Comparison of ENCODE assay signal across 8 mouse cellular contexts in the genomic region with DNA sequence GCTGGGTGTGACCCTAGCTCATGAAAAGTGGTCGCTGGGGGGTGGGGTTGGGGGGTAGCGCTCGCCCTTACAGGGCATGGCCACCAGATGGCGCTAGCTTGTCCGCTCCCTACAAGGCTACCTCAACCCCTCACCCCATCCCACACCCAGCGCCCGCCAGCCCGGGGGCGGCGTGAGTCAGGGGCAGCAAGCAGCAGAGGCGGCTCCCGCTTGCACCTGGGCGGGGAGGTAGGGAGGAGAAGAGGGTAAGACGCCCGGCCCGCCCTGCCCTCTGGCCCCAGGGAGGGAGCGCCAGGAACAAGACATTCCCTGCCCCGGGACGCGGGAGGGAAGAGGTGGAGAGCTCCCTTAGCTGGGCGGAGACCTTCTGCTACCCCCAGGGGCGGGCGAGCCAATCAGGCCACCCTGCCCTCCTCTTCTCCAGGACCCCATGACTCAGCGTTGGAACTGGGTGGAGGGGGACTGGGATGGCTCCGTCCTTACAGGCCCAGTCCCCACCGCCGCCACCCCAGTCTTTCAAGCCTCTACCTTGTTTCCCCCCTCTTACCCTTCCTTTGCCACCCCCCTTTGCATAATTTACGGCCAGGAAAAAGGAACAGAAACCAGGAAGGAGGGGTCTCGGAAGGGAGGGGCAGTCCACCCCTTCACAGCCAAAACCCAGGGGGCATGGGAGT. TPM values are rescaled to one million over a fixed set of nuclear protein-coding genes. Genes with fewer than 3 reads are reported as not detected.
DNase-seq lines count a peak whose midpoint lies in the region; ATAC-seq and TF ChIP-seq lines count a peak whose summit lies in the region.

No protein-coding gene starts in this region.

- H3K27me3 ChIP-seq in embryonic facial prominence, embryonic 11.5 days (ENCODE audit: control insufficient read depth, insufficient read depth, low read length): no peaks in the 10 kb centered on the region
- no peaks in the 10 kb centered on the region for H3K27me3 ChIP-seq in intestine, postnatal 0 days (replicated peaks; ENCODE audit: control insufficient read depth, insufficient read depth, low read length)
- no peaks in the 10 kb centered on the region for H3K27me3 ChIP-seq in liver, embryonic 11.5 days (replicated peaks; ENCODE audit: control insufficient read depth, insufficient read depth, low read length)
- no peaks in the 10 kb centered on the region for H3K27me3 ChIP-seq in stomach, embryonic 15.5 days (replicated peaks)

- ATAC-seq in embryonic facial prominence, embryonic 11.5 days (replicated peaks; ENCODE audit: insufficient number of reproducible peaks, low FRiP score, low TSS enrichment, low read depth): peak; percentile 86
- peak; percentile 84 for ATAC-seq in intestine, postnatal 0 days
- ATAC-seq in liver, embryonic 11.5 days (replicated peaks; ENCODE audit: low FRiP score): peak; percentile 77
- peak; percentile 91 for ATAC-seq in stomach, embryonic 15.5 days (ENCODE audit: insufficient read depth, low FRiP score, low read depth)

- H3K4me1 ChIP-seq in embryonic facial prominence, embryonic 11.5 days (ENCODE audit: control insufficient read depth, insufficient read depth, low read length): peaks cover 2% of the 10 kb centered on the region; the same call in 1 of the 2 replicates
- peaks cover 9% of the 10 kb centered on the region; the same call in 1 of the 2 replicates for H3K4me1 ChIP-seq in intestine, postnatal 0 days (replicated peaks; ENCODE audit: control insufficient read depth, insufficient read depth, low read length)
- H3K4me1 ChIP-seq in liver, embryonic 11.5 days (replicated peaks; ENCODE audit: control insufficient read depth, insufficient read depth, low read length): peaks cover 9% of the 10 kb centered on the region
- H3K4me1 ChIP-seq in stomach, embryonic 15.5 days: peaks cover 18% of the 10 kb centered on the region

- DNase-seq in B cell, adult 2 months: peak; percentile 81
- DNase-seq in adrenal gland, postnatal 10 days: peak; percentile 83
- peak; percentile 89 for DNase-seq in embryonic facial prominence, embryonic 11.5 days (ENCODE audit: low spot score)
- peak; percentile 99 for DNase-seq in heart, adult 11 months
- DNase-seq in liver, embryonic 11.5 days (ENCODE audit: low spot score): peak; percentile 85
- DNase-seq in natural killer cell, adult 2 months (ENCODE audit: low spot score in 2 of 2): peak; percentile 42 to 68

- peak overlapping the region; percentile 87 for H3K4me2 ChIP-seq in embryonic facial prominence, embryonic 11.5 days (ENCODE audit: low read depth, low read length)
- peak overlapping the region; percentile 68 for H3K4me2 ChIP-seq in intestine, postnatal 0 days (replicated peaks; ENCODE audit: low read depth)
- peak overlapping the region; percentile 81 for H3K4me2 ChIP-seq in liver, embryonic 11.5 days
- peak overlapping the region; percentile 74 for H3K4me2 ChIP-seq in stomach, embryonic 15.5 days

- peak; percentile 96 for TF ChIP-seq CTCF in intestine, postnatal 0 days (IDR thresholded peaks at IDR 0.05; ENCODE audit: low read depth)

- peak overlapping the region; percentile 70 for H3K9ac ChIP-seq in embryonic facial prominence, embryonic 11.5 days (replicated peaks; ENCODE audit: low read length)
- peak overlapping the region; percentile 22; the same call in 1 of the 2 replicates for H3K9ac ChIP-seq in intestine, postnatal 0 days (ENCODE audit: low read depth, low read length)
- H3K9ac ChIP-seq in liver, embryonic 11.5 days (ENCODE audit: low read depth, low read length): peak overlapping the region; percentile 52
- peak overlapping the region; percentile 37 for H3K9ac ChIP-seq in stomach, embryonic 15.5 days

- 1% methylated on average over 25 of the region's 29 CpGs for WGBS in embryonic facial prominence, embryonic 11.5 days
- WGBS in intestine, postnatal 0 days: 4% methylated on average over 24 of the region's 29 CpGs
- WGBS in liver, embryonic 11.5 days: 3% methylated on average over 25 of the region's 29 CpGs
- WGBS in stomach, embryonic 15.5 days: 1% methylated on average over 27 of the region's 29 CpGs

- peak overlapping the region; percentile 53 for H3K4me3 ChIP-seq in embryonic facial prominence, embryonic 11.5 days (ENCODE audit: low read depth, low read length)
- H3K4me3 ChIP-seq in intestine, postnatal 0 days (ENCODE audit: low read depth, low read length): peak overlapping the region; percentile 45
- H3K4me3 ChIP-seq in liver, embryonic 11.5 days (ENCODE audit: low read depth, low read length): peak overlapping the region; percentile 55
- H3K4me3 ChIP-seq in stomach, embryonic 15.5 days (replicated peaks): peak overlapping the region; percentile 54

- no peaks in the 10 kb centered on the region for H3K36me3 ChIP-seq in embryonic facial prominence, embryonic 11.5 days (replicated peaks; ENCODE audit: control insufficient read depth, insufficient read depth, low read depth, low read length)
- peaks cover 33% of the 10 kb centered on the region for H3K36me3 ChIP-seq in intestine, postnatal 0 days (ENCODE audit: control insufficient read depth, insufficient read depth)
- H3K36me3 ChIP-seq in liver, embryonic 11.5 days (ENCODE audit: control insufficient read depth, insufficient read depth, low read length): peaks cover 2% of the 10 kb centered on the region; the same call in 1 of the 2 replicates
- no peaks in the 10 kb centered on the region for H3K36me3 ChIP-seq in stomach, embryonic 15.5 days

- no peaks in the 10 kb centered on the region for H3K9me3 ChIP-seq in embryonic facial prominence, embryonic 11.5 days (replicated peaks; ENCODE audit: control insufficient read depth, low read length)
- H3K9me3 ChIP-seq in intestine, postnatal 0 days (ENCODE audit: control insufficient read depth): no peaks in the 10 kb centered on the region
- H3K9me3 ChIP-seq in liver, embryonic 11.5 days (ENCODE audit: control insufficient read depth, low read length): no peaks in the 10 kb centered on the region
- H3K9me3 ChIP-seq in stomach, embryonic 15.5 days: no peaks in the 10 kb centered on the region

- H3K27ac ChIP-seq in embryonic facial prominence, embryonic 11.5 days (replicated peaks; ENCODE audit: low read depth, low read length): 0 out of 2 replicates have a peak overlapping the region, but pooled peaks have one; percentile 0
- peak overlapping the region; percentile 62 for H3K27ac ChIP-seq in intestine, postnatal 0 days (ENCODE audit: low read depth, low read length)
- no peak overlapping the region for H3K27ac ChIP-seq in liver, embryonic 11.5 days (ENCODE audit: low read depth, low read length)
- H3K27ac ChIP-seq in stomach, embryonic 15.5 days: peak overlapping the region; percentile 61

RNA-seq across cellular contexts. Expression of a gene that starts 13.5 kb away (rescaled TPM):
- under 1 TPM in 1 of 2 experiments, not detected in 1; 0.45 TPM for total RNA-seq in adrenal gland, postnatal 10 days (2021)
- polyA plus RNA-seq in embryonic facial prominence, embryonic 11.5 days (2014; fragmentation: Nextera tagmentation; extraction: Ambion mirVana): 0.21 TPM in 1 of 2 replicates, not detected in the other
- polyA plus RNA-seq in intestine, postnatal 0 days (2015; fragmentation: Nextera tagmentation; extraction: Ambion mirVana): 23.5 and 26.7 TPM in 2 replicates
- polyA plus RNA-seq in liver, embryonic 11.5 days (2014; fragmentation: Nextera tagmentation; extraction: Ambion mirVana): not detected in 2 replicates
- polyA plus RNA-seq in stomach, embryonic 15.5 days (2015; fragmentation: Nextera tagmentation; extraction: Ambion mirVana): 0.30 and 0.52 TPM in 2 replicates

RNA-seq across cellular contexts. Expression of a gene that starts 16.0 kb away (rescaled TPM):
- total RNA-seq in adrenal gland, postnatal 10 days (2021): 10 to 100 TPM; 62.3 to 62.4 TPM
- polyA plus RNA-seq in embryonic facial prominence, embryonic 11.5 days (2014; fragmentation: Nextera tagmentation; extraction: Ambion mirVana): 0.49 and 1.1 TPM in 2 replicates
- 14.3 and 20.8 TPM in 2 replicates for polyA plus RNA-seq in intestine, postnatal 0 days (2015; fragmentation: Nextera tagmentation; extraction: Ambion mirVana)
- 1.5 and 2.1 TPM in 2 replicates for polyA plus RNA-seq in liver, embryonic 11.5 days (2014; fragmentation: Nextera tagmentation; extraction: Ambion mirVana)
- 7.8 and 7.9 TPM in 2 replicates for polyA plus RNA-seq in stomach, embryonic 15.5 days (2015; fragmentation: Nextera tagmentation; extraction: Ambion mirVana)

RNA-seq across cellular contexts. Expression of a gene that starts 16.8 kb away (rescaled TPM):
- total RNA-seq in adrenal gland, postnatal 10 days (2021): under 1 TPM; 0.48 to 0.82 TPM
- polyA plus RNA-seq in embryonic facial prominence, embryonic 11.5 days (2014; fragmentation: Nextera tagmentation; extraction: Ambion mirVana): 0.32 TPM in 1 of 2 replicates, not detected in the other
- polyA plus RNA-seq in intestine, postnatal 0 days (2015; fragmentation: Nextera tagmentation; extraction: Ambion mirVana): 10.0 and 11.5 TPM in 2 replicates
- 0.10 TPM in 1 of 2 replicates, not detected in the other for polyA plus RNA-seq in liver, embryonic 11.5 days (2014; fragmentation: Nextera tagmentation; extraction: Ambion mirVana)
- polyA plus RNA-seq in stomach, embryonic 15.5 days (2015; fragmentation: Nextera tagmentation; extraction: Ambion mirVana): 0.30 and 0.67 TPM in 2 replicates

RNA-seq across cellular contexts. Expression of a gene that starts 24.1 kb away (rescaled TPM):
- total RNA-seq in adrenal gland, postnatal 10 days (2021): under 1 TPM in 1 of 2 experiments, not detected in 1; 0.24 TPM
- 0.80 TPM in 1 of 2 replicates, not detected in the other for polyA plus RNA-seq in embryonic facial prominence, embryonic 11.5 days (2014; fragmentation: Nextera tagmentation; extraction: Ambion mirVana)
- polyA plus RNA-seq in intestine, postnatal 0 days (2015; fragmentation: Nextera tagmentation; extraction: Ambion mirVana): not detected in 2 replicates
- not detected in 2 replicates for polyA plus RNA-seq in liver, embryonic 11.5 days (2014; fragmentation: Nextera tagmentation; extraction: Ambion mirVana)
- not detected in 2 replicates for polyA plus RNA-seq in stomach, embryonic 15.5 days (2015; fragmentation: Nextera tagmentation; extraction: Ambion mirVana)

RNA-seq across cellular contexts. Expression of a gene that starts 28.7 kb away (rescaled TPM):
- 10 to 100 TPM; 62.8 to 68.9 TPM for total RNA-seq in adrenal gland, postnatal 10 days (2021)
- polyA plus RNA-seq in embryonic facial prominence, embryonic 11.5 days (2014; fragmentation: Nextera tagmentation; extraction: Ambion mirVana): 17.8 and 17.9 TPM in 2 replicates
- 33.9 and 37.0 TPM in 2 replicates for polyA plus RNA-seq in intestine, postnatal 0 days (2015; fragmentation: Nextera tagmentation; extraction: Ambion mirVana)
- polyA plus RNA-seq in liver, embryonic 11.5 days (2014; fragmentation: Nextera tagmentation; extraction: Ambion mirVana): 19.5 and 23.2 TPM in 2 replicates
- polyA plus RNA-seq in stomach, embryonic 15.5 days (2015; fragmentation: Nextera tagmentation; extraction: Ambion mirVana): 44.7 and 53.2 TPM in 2 replicates

Comparison
In these comparisons a context has a peak if more than half of its experiments do, and no peak if none do; other contexts are left out.
1. RNA of a gene that starts 13.5 kb away (polyA plus RNA-seq): 23.5 to 26.7 TPM in intestine, postnatal 0 days; 0.30 to 0.52 TPM in stomach, embryonic 15.5 days, 0.21 TPM in embryonic facial prominence, embryonic 11.5 days and not detected in liver, embryonic 11.5 days; every median in the first group is over 10 times any median in the second.
2. Peak in every context shown above with its lines, with median percentiles within 50 percentile points of each other: DNase-seq, ATAC-seq, H3K4me2 ChIP-seq, H3K4me3 ChIP-seq and H3K9ac ChIP-seq.